Mouse (Mus musculus) spleen, postnatal 10 days (tissue): ENCODE data around the gene Lbx2.

Experiments
- DNase-seq, 2 experiments: peaks; one replicate each; pipeline ENCODE4 v3.0.0; 2021 to 2022; ENCODE audit warnings: low spot score in 2 of 2

Lbx2 gene

DNA sequence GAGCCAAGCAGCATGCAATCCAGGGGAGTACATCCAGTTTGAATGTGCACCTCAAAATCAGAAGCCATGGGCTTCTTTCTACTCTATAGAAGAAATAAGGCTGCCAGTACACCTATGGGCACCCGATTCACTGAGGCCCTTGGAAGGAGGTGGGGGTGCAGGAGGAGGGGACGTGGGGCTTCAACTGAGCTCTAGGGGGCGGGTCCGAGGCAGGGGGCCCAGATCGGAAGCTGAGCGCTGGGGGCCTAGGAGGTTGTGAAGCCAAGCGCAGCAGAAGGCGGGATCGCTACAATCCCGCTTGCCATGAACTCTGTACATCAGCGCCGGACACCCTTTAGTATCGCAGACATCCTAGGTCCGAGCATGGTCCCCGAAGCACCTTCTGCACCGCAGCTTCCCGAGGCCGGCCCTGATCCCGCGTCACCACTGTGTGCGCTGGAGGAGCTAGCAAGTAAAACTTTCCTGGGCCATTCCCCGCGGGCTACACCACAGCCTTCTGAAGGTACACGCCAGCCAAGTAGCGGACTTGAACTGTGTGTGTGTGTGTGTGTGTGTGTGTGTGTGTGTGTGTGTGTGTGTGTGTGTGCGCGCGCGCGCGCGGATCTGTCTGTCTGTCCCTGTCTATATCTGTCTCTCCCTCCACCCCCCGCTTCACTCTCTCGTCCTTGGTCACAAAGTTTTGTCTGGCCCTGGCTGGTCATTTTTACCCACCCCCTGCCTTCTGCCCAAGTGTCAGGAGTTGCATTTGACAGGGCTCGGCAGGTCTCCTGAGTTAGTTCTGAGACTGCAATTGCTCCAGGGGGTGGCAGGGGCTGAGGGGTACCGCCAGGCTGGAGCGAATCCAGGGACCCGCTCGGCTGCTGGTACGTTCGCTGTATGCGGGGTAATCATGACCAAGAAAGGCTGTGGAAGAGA lies at the start of gene Lbx2:
Gene Lbx2 (plus strand): TSS at position 247 of the 915 bp plus-strand sequence.
- DNase-seq, result no peak

- no peak for DNase-seq
Observed at GRCm38 (mm10) chr6:83037188-83037587, 49.0 kb upstream of the Lbx2 start.

DNA sequence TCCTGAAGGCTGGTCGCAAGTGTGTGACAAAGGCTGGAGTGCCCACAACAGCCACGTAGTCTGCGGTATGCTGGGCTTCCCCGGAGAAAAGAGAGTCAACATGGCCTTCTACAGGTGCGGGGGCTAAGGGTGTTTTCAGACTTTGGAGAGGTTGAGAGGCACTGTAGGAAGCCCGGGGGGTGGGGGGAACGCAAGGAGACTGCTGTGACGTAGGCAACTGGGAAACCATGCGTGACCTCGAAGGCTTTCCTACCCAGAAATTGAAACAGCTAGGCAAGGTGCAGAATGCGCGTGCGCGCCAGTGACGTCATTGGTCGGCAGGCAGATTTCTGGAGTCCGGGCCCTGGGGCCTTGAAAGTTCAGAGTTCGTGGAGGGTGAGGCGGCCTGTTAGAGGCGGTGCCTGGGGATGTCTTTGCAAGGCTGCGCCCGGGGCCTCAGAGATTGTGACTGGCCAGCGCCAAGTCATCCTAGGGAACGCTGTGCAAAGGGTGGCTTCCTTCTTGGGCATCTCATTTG lies 47.6 kb upstream of the Lbx2 start:
- peak; percentile 97 for DNase-seq

GRCm38 (mm10) chr6:83040601-83041000 lies 45.6 kb upstream of the Lbx2 start:
- DNase-seq, result no peak

- no peak for DNase-seq
Observed at GRCm38 (mm10) chr6:83043561-83043960, 42.6 kb upstream of the Lbx2 start.

DNA sequence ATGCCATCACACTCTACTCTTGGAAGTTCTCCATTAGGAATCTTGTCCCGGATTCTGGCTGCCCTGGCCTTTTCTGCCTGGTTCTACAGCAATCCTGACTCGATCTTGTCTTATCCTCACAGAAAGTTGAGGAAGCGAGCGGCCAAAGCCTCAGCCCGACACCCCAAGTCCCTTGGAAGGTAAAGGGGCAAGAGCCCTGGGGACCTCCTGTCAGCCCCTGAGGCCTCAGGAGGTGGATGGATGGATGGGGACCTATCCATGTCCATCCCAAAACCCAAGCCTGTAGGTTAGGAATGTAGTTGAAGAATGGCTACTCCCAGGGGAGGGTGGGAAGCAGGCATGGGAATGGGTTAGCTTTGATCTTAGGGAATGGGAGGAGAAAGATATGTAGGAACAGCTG lies 42.2 kb upstream of the Lbx2 start:
- DNase-seq, result no peak

DNA sequence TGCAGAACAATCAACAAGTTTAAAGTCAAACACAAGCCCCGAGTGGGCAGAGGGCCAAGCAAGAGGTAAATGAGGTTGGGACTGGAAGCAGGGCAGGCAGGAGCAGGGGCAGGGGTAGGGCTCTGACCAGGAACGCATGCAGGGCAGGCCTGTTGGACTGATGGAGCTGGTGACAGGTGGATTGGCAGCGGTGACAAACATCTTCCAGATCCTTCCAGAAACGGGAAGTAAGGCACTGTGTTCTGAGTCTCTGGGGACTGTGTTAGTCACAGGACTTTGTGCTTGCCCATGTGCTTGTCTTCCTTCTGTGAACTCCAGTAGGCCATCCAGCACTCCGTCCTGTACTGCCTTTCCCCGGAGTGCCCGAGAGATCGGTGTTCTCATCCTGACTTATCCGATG lies 41.4 kb upstream of the Lbx2 start:
- no peak for DNase-seq

DNA sequence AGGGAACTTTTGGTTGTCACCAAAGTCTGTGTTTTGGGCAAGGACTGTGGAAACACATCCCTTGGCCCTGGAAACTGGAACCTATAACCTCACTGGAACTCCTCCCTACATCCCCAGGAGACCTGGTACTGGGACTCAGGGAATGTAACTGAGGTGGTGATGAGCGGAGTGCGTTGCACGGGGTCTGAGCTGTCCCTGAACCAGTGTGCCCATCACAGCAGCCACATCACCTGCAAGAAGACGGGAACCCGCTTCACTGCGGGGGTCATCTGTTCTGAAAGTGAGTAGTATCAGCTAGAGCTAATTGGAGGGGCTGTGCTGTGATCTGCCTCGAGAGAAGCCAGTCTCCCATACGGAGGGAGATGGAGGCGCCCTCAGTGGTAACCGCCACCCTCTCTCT lies 36.8 kb upstream of the Lbx2 start:
- DNase-seq, result no peak

DNA sequence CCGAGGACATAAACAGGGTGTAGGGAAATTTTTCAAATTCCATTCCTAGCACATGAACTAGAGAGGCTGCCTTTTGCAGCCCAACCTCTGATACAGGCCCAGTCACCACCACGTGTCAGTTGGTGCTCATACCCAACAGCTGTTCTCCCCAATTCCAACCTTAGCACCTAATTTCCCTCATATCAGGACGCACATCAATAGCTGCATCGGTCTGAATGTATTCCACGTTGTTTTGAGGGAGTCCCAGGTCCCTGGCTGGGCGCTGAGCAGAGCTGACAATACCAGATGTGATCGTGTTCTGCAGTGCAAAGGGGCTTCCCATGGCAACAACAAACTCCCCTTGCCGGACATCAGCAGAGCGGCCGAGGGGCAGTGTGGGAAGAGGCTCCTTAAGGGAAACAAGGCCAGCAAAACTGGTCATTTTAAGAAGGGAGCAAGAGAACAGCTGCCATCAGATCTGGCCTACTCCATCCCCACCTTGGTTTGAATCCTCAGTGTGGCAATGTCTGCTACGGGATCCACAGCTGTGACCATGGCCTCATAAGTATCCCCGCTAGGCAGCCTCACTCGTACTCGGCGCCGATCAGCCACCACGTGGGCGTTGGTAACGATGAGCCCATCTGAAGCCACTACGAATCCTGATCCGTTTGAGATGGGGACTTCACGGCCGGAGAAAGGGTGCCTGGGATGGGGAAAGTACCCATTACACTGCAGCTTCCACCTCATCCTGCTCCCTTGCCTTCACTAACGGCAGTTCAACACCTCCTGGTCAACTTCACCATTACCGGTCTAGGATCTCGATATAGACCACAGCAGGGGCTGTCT lies 32.8 kb upstream of the Lbx2 start:
- peak; percentile 54 to 68 for DNase-seq

DNA sequence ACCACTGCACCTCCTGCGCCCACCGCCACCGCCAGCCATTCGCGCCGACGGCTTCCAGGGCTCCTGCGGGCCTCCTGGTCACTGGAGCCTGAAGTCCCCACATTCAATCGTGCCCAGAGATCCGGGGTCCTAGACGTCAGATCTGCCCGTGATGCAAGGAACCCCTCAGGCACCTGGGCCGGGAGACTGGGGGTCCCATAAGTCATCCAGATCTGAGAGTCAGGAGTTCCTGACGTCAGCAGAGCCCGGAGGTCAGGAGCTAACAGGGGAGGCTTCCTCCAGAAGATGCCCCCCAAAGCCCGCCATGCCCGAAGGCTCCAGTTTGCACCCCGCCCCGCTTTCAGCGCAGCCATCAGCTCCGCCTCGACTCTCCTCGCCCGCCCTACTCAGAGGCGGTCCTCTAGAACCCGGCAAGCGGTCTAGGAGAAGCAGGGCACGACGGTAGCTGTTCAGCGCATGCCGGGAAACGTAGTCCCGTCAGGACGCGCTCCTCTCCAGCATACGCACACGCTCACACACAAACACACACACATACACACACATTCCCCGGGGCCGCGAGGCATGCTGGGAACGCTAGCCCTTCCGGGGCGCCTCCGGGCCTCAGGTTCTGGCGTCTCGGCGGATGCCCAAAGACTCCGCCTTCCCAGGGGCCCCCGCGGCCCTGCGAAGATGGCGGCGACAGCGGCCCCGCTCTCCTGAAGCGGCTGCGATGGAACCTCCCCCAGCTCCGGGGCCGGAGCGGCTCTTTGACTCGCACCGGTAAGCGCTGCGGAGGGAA lies 31.9 kb upstream of the Lbx2 start, which contains the start of gene Aup1:
Gene Aup1 (plus strand): TSS at position 448 of the 778 bp plus-strand sequence.
- DNase-seq, result peak; percentile 96 to 98

DNA sequence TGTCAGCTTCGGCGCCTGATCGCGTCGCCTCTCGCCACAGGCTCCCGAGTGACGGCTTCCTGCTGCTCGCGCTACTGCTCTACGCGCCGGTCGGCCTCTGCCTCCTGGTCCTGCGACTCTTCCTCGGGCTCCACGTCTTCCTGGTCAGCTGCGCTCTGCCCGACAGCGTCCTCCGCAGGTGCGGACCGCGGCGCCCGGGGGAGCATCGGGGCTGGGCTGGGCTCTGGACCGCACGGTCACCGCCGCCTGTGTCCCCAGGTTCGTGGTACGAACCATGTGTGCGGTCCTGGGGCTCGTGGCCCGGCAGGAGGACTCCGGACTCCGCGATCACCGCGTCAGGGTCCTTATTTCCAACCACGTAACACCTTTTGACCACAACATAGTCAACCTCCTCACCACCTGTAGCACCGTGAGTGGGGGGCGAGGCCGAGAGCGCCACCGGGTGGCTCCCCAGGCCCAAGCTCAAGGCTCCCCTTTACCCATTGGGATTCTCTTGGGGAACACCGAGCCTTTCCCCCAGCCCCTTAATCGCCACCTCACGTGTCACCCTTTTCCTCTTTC lies 31.2 kb upstream of the Lbx2 start, which contains the start of gene Htra2:
Gene Htra2 (minus strand): TSS at position 403 of the 561 bp plus-strand sequence.
- no peak for DNase-seq

- DNase-seq, result no peak
Observed at GRCm38 (mm10) chr6:83057790-83058189, 28.4 kb upstream of the Lbx2 start, which contains the start of gene Dqx1. Gene Dqx1 (plus strand): TSS chr6:83057844.

DNA sequence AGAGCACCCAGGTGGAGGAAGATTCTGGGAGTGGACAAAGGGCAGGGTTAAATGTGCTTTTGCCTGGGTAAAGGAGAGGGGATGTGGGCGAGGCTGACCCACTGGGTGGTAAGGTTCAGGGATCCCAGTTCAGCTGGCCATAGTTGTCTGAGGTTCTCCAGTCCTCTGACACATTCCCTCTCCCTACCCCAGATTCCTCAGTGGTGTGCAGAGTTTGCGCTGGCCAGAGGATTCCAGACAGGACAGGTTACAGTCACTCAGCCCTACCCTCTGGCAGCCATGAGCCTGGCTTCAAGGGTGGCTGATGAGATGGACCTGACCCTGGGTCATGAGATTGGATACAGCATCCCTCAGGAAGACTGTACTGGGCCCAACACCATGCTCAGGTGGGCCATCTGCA lies 27.4 kb upstream of the Lbx2 start:
- DNase-seq, result no peak

DNA sequence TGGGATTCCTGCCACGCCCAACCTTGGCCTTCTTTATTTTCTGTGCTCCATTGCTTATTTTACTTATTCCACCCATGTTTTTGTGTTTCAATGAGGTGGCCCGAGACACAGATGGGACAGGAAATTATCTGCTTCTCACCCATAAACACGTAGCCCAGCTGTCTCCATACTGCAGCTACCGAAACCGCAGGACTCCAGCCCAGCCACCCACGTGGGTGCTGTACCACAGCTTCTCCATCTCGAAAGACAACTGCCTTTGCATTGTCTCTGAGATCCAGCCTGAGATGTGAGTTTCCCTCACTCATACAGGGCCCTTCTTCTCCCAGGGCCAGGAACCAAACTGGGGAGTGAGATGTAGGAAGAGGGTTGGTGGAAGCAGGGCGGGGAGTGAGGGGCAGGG lies 20.2 kb upstream of the Lbx2 start:
- DNase-seq, result no peak

GRCm38 (mm10) chr6:83066441-83066840 lies 19.7 kb upstream of the Lbx2 start:
- DNase-seq, result no peak

- no peak for DNase-seq
Observed at GRCm38 (mm10) chr6:83068221-83068620, 17.9 kb upstream of the Lbx2 start.

- no peak for DNase-seq
Observed at GRCm38 (mm10) chr6:83068706-83069487, 17.3 kb upstream of the Lbx2 start.

DNA sequence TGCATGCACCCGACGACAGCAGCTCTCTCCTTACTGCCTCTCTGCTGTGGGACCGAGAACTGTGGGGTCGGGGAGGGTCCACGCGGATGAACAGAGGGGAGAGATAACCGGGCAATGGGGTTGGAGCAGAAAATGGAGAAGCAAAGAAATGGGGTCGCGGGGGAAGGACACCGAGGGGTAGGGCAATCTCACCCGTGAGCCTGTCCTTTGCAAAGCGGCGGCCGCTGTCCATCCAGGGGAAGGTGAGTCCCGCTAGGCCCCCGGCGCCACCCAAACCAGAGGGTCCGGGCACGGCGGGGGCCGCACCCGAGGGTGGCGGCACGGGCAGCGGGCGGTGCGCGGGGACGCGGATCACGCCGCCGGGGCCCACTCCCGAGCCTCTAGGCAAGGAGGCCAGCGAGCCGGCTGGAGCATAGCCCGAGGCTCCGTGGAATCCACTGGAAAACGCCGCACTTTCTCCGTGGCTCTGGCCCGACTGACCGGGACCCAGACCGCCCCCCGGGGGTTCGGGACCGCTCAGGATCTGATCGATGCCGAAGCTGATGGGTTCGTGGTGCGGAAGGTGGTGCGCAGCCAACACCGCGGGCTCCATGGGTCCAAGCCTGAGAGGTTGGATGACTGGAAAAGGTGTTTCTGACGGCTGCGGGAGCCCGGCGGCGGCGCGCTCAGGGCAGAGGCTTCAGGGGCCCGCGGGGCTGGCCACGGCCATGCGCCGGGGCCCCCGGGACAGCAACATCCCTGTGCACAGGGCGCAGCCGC lies 16.5 kb upstream of the Lbx2 start:
- no peak for DNase-seq

- no peak for DNase-seq
Observed at GRCm38 (mm10) chr6:83070247-83070310, 16.1 kb upstream of the Lbx2 start, which contains the start of gene Tlx2. Gene Tlx2 (minus strand): TSS chr6:83070293.
